Mouse (Mus musculus) stomach, postnatal 0 days (tissue): Measurements from ENCODE around the gene Spen.

Source experiments
- CTCF ChIP-seq: IDR thresholded peaks from 2 replicates; pipeline ENCODE4 v1.5.1; 2016; ENCODE audit warnings: antibody characterized with exemption, low read depth, mild to moderate bottlenecking, moderate library complexity
- EP300 ChIP-seq: optimal IDR thresholded peaks from 2 replicates; pipeline ENCODE3; 2016; ENCODE audit warnings: antibody characterized with exemption

- TF ChIP-seq CTCF: peak; percentile 72
- no peak for TF ChIP-seq EP300
These were observed 49.7 kb downstream of the Spen start for GRCm38 (mm10) chr4:141488670-141489069.
